Mouse (Mus musculus) stomach, postnatal 0 days (tissue): Measurements from ENCODE around the gene Zbtb16. TPM values are rescaled to one million over a fixed set of nuclear protein-coding genes. Genes with fewer than 3 reads are reported as not detected.

ENCODE experiments used
- ATAC-seq: fragments of 200-750 bp; cut with Nextera tagmentation; 2 replicates; pipeline ENCODE4 v1.8.0; 2017; ENCODE audit not compliant: low FRiP score, low TSS enrichment
- DNase-seq: peaks from one replicate; pipeline ENCODE4 v3.0.0-alpha.2; 2016; ENCODE audit warnings: low spot score
- H3K27ac ChIP-seq: fragments of 300-500 bp; sonication (generic); replicated peaks from 2 replicates; pipeline ENCODE4 v1.5.1; 2014; ENCODE audit warnings: mild to moderate bottlenecking, control low read depth
- H3K27me3 ChIP-seq: fragments of 300-500 bp; sonication (generic); 2 replicates; pipeline ENCODE4 v1.6.1; 2014; ENCODE audit warnings: low read length; ENCODE audit not compliant: control insufficient read depth, insufficient read depth
- H3K36me3 ChIP-seq: fragments of 300-500 bp; sonication (generic); 2 replicates; pipeline ENCODE4 v1.6.1; 2014; ENCODE audit warnings: low read length, mixed read lengths; ENCODE audit not compliant: control insufficient read depth, insufficient read depth
- H3K4me1 ChIP-seq: fragments of 300-500 bp; sonication (generic); replicated peaks from 2 replicates; pipeline ENCODE4 v1.6.1; 2014; ENCODE audit warnings: antibody characterized with exemption; ENCODE audit not compliant: control insufficient read depth, insufficient read depth
- H3K4me2 ChIP-seq: fragments of 300-500 bp; sonication (generic); replicated peaks from 2 replicates; pipeline ENCODE4 v1.6.1; 2014; ENCODE audit warnings: low read depth, mild to moderate bottlenecking, control low read depth, moderate library complexity
- H3K4me3 ChIP-seq: fragments of 300-500 bp; sonication (generic); 2 replicates; pipeline ENCODE4 v1.5.1; 2014; ENCODE audit warnings: low read depth, low read length, control low read depth
- H3K9ac ChIP-seq: fragments of 300-500 bp; sonication (generic); 2 replicates; pipeline ENCODE4 v1.6.1; 2014; ENCODE audit warnings: mild to moderate bottlenecking, low read length, control low read depth, mixed read lengths
- H3K9me3 ChIP-seq: fragments of 300-500 bp; sonication (generic); 2 replicates; pipeline ENCODE4 v1.6.1; 2016; ENCODE audit warnings: low read length; ENCODE audit not compliant: control insufficient read depth
- CTCF ChIP-seq: IDR thresholded peaks from 2 replicates; pipeline ENCODE4 v1.5.1; 2016; ENCODE audit warnings: antibody characterized with exemption, low read depth, mild to moderate bottlenecking, moderate library complexity
- EP300 ChIP-seq: optimal IDR thresholded peaks from 2 replicates; pipeline ENCODE3; 2016; ENCODE audit warnings: antibody characterized with exemption
- WGBS: fragments of 180-500 bp; shearing (Covaris S2); extraction: QIAGEN DNeasy Blood & Tissue Kit; methylation state at CpG from one replicate; pipeline ENCODE4 v1.1.7; 2014; 5-methylcytosine and 5-hydroxymethylcytosine counted together
- polyA plus RNA-seq: library from polyadenylated mRNA; unstranded; fragments of >200 nt; fragmentation: Nextera tagmentation; extraction: Ambion mirVana; gene quantifications from 2 replicates; pipeline ENCODE4 v1.2.1, GENCODE M21; 2015

The Zbtb16 gene
- polyA plus RNA-seq, 1 experiment from 2014 or later, result 1.7 TPM

DNA sequence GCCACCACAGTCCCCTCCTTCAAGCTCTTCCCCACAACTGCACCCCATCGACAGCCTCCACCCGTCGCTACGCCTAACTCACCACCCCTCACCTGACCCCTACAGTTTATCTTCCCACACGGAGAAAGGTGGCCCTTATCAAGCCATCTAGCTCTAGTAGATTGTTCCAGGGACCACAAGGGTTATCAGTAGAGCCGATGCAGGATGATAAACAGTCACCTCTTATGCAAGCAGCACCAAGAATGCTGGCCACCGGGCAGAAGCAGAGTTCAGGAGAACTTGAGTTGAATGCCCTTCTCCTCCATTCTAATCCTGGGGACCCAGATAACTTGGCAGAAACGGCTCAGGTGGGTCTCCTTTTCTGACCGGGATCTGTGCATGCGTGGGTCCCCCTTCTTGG, 16.3 kb downstream of the Zbtb16 start:
- no peak overlapping the region for H3K27ac ChIP-seq
- TF ChIP-seq CTCF (no peak), EP300 (no peak)

DNA sequence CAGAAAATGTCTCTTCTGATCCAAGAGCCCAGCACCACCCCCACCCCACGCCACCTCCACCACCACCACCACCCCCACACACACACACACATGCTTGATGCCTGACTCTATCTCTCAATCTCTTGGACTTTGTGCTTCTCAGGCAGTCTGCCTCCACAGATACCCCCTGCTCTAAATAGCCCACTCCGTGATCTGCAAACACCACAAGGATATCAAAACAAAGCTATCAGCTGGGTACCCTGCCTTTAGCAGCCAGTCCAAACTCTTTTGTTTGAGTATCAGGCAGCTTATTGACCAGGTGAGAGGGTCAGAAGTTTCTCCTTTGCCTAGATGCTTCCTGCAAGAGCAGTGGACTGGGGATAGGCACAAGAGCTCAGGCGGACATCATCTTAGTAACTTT, 16.9 kb downstream of the Zbtb16 start:
- H3K4me3 ChIP-seq, result no peak overlapping the region
- H3K4me1 ChIP-seq, result 0 out of 2 replicates have a peak, but pooled peaks cover 2% of the 10 kb centered on the region
- no peak overlapping the region for H3K9ac ChIP-seq
- H3K27ac ChIP-seq, result no peak overlapping the region
- peak; percentile 24; the same call in 1 of the 2 replicates for ATAC-seq
- no peak overlapping the region for H3K4me2 ChIP-seq
- DNase-seq, result no peak
- no peak for TF ChIP-seq EP300
- TF ChIP-seq CTCF, result no peak
- 70% methylated on average over 3 of the region's 3 CpGs for WGBS
- H3K9me3 ChIP-seq, result no peaks in the 10 kb centered on the region
- H3K27me3 ChIP-seq, result no peaks in the 10 kb centered on the region
- H3K36me3 ChIP-seq, result no peaks in the 10 kb centered on the region

More for the DNA sequence above, 16.3 kb downstream of the Zbtb16 start:
- DNase-seq (no peak), ATAC-seq (no peak)
- H3K4me3 ChIP-seq, result no peak overlapping the region
- no peaks in the 10 kb centered on the region for H3K36me3 ChIP-seq
- no peaks in the 10 kb centered on the region for H3K9me3 ChIP-seq
- H3K9ac ChIP-seq, result no peak overlapping the region
- 54% methylated on average over 10 of the region's 10 CpGs for WGBS
- H3K4me2 ChIP-seq, result no peak overlapping the region
- H3K27me3 ChIP-seq, result no peaks in the 10 kb centered on the region
- 0 out of 2 replicates have a peak, but pooled peaks cover 2% of the 10 kb centered on the region for H3K4me1 ChIP-seq

DNA sequence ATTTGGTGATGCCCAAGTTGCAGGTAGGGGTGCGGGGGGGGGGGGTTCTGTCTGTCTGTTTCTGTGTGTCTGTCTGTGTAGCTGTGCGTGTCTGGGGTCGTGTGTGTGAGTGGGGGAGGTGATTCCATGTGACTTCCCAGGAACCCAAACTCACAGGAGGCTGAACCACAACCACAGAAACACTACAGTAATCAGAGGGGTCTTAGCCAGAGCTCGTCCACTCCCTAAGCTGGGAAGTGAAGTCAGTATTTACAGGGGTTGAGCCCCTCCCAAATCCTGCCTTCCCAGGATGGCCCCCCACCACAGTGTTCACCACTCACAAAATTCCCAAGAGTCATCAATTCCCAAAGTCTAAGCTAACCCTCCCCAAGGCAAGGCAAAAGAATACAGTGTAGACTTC, 18.1 kb downstream of the Zbtb16 start:
- Histone ChIP-seq H3K36me3 (no peaks in the 10 kb centered on the region), H3K4me2 (no peak overlapping the region), H3K9me3 (no peaks in the 10 kb centered on the region), H3K27ac (no peak overlapping the region), H3K27me3 (no peaks in the 10 kb centered on the region), H3K9ac (no peak overlapping the region), H3K4me3 (no peak overlapping the region), H3K4me1 (0 out of 2 replicates have a peak, but pooled peaks cover 2% of the 10 kb centered on the region)
- WGBS, result 75% methylated on average over 4 of the region's 4 CpGs
- TF ChIP-seq EP300 (no peak), CTCF (no peak)
- DNase-seq (no peak), ATAC-seq (no peak)

DNA sequence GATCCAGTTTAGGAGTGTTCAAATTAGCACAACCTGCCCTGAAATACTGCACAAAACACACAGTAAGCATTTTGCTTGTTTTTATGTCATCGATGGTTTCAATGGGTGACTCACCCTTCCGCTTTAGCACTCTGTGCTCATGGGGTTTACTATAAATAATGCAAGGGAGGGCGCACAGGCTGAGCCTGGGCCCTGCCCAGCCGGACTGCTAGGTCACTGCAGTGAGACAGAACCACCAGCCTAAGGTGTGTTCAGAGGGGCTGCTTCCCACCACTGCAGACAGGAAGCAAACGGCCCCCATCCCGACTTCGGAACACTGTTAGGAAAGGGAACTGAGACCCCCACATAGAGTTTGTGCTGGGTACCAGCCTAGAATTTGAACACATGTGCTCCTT, 18.6 kb downstream of the Zbtb16 start:
- TF ChIP-seq CTCF (no peak), EP300 (no peak)
- Histone ChIP-seq H3K4me2 (no peak overlapping the region), H3K4me3 (no peak overlapping the region), H3K9me3 (no peaks in the 10 kb centered on the region), H3K27me3 (no peaks in the 10 kb centered on the region), H3K9ac (no peak overlapping the region), H3K36me3 (no peaks in the 10 kb centered on the region), H3K27ac (no peak overlapping the region), H3K4me1 (0 out of 2 replicates have a peak, but pooled peaks cover 2% of the 10 kb centered on the region)
- 52% methylated on average over 7 of the region's 7 CpGs for WGBS
- DNase-seq, result peak; percentile 53
- peak; percentile 89 for ATAC-seq

DNA sequence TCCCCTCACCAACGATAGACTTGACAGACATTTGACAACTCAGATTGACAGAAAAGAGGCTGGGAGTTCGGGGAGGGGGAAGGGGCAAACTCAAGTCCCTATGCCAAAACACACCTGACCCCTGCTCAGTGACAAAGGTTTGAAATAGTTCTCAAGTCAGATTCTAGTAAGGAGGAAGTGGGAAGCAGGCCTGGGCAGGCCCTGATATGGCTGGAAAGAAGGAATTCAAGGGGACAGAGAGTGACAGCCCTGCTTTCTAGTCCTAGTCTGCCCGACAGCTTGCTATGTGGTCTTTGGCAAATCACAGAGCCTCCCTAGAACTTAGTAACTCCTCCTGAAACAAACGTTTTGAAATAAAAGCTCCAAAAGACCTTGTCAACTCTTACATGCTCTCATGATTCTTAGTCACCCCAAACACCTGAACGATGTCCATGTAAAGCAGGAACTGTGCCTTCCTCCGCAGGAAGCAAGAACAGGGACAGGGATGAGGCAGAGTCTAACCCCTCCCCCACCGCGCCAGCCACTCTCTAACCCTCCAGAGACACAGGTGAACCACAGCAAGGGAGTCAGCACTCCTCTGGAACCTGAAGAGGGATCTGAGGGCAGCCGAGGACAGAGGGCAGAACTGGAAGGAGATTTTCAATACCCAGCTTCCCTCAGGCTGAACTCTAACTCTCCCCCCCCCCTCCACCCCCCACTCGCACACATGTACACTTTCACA, 19.2 kb downstream of the Zbtb16 start:
- H3K9ac ChIP-seq, result no peak overlapping the region
- H3K4me2 ChIP-seq, result no peak overlapping the region
- no peak for TF ChIP-seq EP300
- TF ChIP-seq CTCF, result no peak
- no peaks in the 10 kb centered on the region for H3K27me3 ChIP-seq
- H3K4me3 ChIP-seq, result no peak overlapping the region
- WGBS, result 43% methylated on average over 10 of the region's 10 CpGs
- no peak overlapping the region for H3K27ac ChIP-seq
- peak; percentile 34 for DNase-seq
- peak; percentile 49 for ATAC-seq
- H3K4me1 ChIP-seq, result 0 out of 2 replicates have a peak, but pooled peaks cover 2% of the 10 kb centered on the region
- H3K9me3 ChIP-seq, result no peaks in the 10 kb centered on the region
- no peaks in the 10 kb centered on the region for H3K36me3 ChIP-seq

DNA sequence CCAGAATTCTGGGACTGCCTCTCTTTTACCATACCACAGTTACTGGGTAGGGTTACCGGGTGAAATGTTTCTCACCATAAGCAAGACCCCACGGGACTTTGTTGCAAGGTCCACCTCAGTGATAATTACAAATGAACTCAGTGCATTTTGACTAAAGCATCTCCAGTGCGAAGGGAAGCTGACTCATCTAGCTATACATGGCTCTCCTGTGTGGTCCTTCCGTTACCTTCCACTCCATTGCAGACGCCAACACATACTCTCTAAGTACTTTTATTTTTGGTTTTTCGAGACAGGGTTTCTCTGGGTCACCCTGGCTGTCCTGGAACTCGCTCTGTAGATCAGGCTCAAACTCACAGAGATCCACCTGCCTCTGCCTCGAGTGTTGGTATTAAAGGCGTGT, 19.9 kb downstream of the Zbtb16 start:
- no peaks in the 10 kb centered on the region for H3K27me3 ChIP-seq
- 0 out of 2 replicates have a peak, but pooled peaks cover 2% of the 10 kb centered on the region for H3K4me1 ChIP-seq
- H3K36me3 ChIP-seq, result no peaks in the 10 kb centered on the region
- no peak overlapping the region for H3K4me2 ChIP-seq
- no peak overlapping the region for H3K27ac ChIP-seq
- TF ChIP-seq EP300 (no peak), CTCF (no peak)
- no peak overlapping the region for H3K4me3 ChIP-seq
- no peak for ATAC-seq
- H3K9me3 ChIP-seq, result no peaks in the 10 kb centered on the region
- no peak for DNase-seq
- 91% methylated on average over 9 of the region's 9 CpGs for WGBS
- H3K9ac ChIP-seq, result no peak overlapping the region
